Mouse (Mus musculus): Measurements from ENCODE around the gene Mrtfa.

GRCm38 (mm10) chr15:81046061-81046460 is 144.5 kb downstream of the Mrtfa start:
- no peak for TF ChIP-seq POLR2A (IDR thresholded peaks at IDR 0.05; ENCODE audit: borderline replicate concordance, low read depth, low read length)
- TF ChIP-seq CTCF (IDR thresholded peaks at IDR 0.05; ENCODE audit: low read depth, low read length) = no peak
